Mouse (Mus musculus) cerebellum, adult 18-20 months (tissue): ENCODE measurements around the gene Appl1.
"Not testable (repeated sequence)": the region's sequence is repeated elsewhere in the genome, so short reads cannot be mapped to it uniquely, and the experiment has no call there.

Experiments used
- DNase-seq, 2 experiments: peaks; one replicate each; pipeline ENCODE4 v3.0.0; 2021

Gene Appl1

DNA sequence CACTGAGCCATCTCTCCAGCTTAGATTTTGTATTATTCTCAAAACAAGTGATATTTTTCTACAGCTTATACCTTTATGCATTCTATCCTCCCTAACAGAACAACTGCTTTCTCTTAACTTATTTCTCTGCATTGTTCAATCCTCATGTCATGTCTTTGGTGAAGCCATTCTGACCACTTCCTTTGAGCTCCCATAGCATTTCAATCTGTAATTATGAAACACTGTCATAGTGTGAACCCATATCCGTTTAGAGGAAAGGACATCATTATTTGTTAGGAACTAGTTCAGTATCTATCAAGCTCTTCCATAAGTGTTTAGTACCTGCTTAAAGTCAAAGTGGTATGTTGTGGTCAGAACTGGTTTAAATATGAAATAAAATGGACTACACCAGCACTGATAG lies 10.5 kb downstream of the Appl1 start:
- no peak for DNase-seq

DNA sequence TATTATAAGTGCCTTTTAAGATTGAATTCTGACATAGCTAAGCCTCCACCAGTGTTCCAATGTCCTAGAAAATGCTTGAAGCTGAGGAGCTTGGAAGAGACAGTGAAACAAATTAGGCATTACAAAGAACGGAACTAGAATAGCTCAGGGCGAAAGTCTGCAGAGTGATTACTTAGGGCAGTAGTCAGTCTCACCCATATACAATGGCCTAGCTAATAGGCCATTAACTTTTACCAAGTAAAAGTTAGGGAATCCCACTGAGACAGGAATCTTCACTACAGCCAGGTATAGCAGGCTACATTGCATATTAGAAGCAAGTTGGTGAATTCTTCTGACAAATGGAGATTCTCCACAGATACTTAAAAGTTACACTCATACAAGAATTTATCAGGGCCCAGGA lies 14.9 kb downstream of the Appl1 start:
- not testable (repeated sequence) for DNase-seq

DNA sequence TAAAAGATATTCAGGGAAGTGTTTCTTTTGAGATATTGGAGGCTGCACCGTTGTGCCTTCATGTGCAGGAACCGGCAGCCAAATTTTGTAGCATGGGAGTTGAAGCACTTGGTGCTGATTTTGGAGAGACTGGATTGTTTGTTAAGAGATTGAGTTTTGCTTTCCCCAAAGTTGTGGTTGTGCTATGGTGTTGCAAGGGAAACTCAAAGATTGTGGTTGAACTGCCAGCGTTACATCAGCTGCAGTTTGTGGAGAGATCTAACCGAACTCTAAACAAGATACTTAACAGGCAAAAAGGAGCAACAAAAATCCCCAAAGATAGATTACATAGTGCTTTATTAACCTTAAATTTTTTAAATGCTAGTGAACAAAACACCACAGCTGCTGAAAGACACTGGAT lies 35.5 kb downstream of the Appl1 start:
- no peak for DNase-seq

DNA sequence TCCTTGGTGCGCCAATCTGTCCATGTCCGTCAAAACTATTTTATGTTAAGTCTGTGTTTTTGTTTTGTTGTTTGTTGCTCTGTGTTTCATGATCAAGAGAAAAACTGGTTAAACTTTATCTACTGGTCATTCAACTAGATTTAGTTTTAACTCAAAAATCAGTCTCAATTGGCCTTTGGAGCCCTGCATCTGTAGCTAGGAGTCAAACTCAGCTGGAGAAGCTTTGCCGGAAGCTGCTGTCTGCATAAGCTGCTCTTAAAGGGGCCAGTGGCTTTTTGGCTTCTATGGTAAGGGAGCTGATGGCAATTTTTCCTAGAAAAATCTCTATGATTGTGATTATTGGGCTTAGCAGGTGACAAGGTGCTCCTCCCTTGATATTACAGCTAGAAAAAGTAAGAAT lies 36.1 kb downstream of the Appl1 start:
- no peak for DNase-seq

DNA sequence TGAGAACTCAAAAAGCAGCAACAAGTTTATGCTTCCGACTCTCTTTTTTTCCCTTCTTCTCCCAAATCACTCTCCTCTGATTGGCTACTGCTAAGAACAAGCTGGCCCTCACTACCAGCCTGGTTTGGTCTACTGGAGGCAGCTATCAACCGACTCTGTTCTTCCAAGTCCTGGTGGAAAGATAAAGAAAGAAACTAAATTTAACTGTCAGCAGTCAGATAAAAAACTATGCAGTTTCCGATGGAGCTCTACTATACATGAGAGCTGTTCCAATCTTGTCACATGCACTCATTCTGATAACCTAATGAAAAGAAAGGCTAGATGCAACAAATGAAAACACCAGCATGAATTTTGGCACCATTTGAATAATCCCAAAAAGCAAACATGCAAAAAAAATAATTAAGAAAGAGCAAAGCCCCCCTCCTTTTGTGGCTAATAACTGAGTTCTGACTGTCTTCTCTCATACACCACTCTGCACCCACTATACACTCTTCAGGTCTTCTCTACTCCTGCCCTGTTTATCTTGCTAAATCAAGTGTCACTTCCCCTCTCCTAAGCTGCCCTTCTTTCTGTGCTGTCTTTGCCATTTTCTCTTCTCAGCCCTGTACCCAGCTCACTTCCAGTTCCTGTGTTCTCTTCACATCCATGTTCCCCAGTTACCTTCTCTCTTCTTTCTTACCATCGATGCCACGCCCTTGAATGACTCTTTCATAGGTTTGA lies 47.2 kb downstream of the Appl1 start:
- no peak for DNase-seq

DNA sequence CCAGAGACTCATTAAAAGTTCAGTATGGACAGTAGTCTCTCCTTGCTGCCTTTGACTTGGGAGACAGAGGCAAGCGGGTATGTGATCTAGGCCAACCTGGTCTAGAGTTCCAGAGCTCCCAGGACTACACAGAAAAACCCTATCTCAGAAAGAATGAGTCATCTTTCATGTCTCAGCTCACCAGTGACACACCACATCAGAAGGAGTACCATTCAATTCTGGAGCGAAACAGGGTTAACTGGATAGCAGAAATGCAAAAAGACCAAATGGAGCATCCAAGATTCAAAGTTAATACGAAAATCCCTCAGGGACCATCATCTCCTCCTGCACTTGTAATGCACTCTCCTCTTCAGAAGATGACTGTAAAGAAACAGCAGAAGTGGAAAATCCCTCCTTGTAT lies 51.7 kb downstream of the Appl1 start:
- no peak for DNase-seq

DNA sequence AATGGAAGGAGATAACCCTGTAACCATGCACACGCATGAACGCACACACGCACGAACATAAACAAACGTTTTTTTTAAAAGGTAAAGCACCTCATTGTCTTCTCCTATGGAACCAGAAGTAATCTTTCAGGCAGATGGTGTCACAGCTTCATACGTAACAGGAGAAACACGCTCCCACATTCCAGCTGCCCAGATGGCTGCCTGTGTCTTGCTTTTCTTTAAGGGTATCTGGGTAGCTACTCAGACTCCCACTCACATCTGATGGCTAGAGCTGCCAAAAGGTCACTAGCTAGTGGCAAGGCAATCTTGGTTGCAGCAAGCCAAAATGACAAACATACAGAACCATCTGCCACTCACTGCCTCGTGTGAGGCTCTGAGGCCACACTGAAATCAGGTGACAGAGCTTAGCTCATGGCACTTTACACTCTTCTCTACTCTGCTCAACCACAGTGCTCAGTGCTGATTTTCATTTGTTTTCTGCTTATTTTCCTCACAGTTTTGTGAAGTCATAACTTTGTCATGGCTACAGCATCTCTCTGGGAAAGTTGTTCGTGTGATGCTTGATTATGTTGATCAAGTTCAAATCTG lies 57.3 kb downstream of the Appl1 start:
- no peak for DNase-seq

DNA sequence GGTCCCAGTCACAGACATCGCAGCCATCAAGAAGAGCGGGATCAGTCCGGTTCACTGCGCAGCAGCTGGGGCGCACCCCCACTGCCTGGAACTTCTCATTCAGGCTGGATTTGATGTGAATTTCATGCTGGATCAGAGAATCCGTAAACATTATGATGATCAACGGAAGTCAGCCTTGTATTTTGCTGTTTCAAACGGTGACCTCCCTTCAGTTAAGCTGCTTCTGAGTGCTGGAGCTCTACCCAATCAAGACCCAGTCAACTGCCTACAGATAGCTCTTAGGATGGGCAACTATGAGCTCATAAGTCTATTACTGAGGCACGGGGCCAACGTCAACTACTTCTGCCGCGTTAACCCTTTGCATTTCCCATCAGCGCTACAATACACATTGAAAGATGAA lies 59.2 kb downstream of the Appl1 start:
- no peak for DNase-seq

DNA sequence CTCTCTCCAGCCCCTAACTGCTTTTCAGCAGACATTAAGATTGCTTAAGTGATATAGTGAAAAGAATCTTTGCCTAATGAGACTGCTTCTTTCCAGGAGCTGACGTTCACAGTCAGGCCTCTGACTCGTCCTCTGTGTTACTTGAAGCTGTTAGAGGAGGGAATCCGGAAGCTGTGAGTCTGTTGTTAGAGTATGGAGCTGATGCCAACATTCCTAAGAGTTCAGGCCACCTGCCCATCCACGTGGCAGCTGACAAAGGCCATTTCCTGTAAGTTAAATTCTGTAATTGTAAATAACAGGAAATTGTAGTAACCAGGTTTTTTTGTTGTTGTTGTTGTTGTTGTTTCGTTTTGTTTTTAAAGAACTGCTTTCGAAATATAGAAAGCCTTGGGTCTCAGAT lies 59.8 kb downstream of the Appl1 start:
- DNase-seq, result no peak

DNA sequence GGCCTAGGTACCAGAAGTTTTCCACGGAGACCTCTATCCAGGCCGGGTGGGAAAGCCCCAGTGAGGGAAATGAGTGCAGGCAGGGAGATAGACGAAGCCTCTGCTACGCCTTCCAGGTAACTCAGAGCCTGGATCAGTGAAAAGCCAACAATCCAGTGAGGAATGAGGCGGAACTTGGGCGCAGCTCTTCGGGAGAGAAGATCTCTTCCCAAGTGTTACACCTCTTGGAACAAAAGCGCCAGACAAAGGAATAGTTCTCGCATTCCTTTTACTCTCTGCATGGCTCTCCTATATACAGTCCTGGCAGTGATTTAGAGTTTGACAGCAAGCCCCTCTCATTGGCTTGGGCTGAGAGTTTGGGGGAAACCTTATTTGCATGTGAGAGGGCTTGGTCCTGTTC lies 60.6 kb downstream of the Appl1 start:
- not testable (repeated sequence) for DNase-seq

DNA sequence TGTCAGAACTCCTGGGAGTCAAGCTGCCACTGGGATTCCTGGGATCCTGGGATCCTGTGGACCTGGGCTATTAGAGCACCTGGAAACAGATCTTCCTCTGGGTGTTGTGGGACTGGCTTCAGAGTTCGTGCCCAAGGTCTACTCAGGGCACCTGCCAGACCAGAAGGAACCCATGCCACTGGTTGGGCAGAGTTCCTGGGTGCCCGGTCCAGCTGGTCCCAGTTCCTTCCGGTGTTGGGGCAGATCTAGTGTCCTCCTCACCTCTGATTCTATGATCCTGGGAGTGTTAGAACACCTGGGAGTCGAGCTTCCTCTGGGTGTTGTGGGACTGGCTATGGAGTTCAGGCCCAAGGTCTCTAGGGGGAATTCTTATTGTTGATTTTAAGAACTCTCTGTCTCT lies 63.6 kb downstream of the Appl1 start:
- DNase-seq, result no peak

DNA sequence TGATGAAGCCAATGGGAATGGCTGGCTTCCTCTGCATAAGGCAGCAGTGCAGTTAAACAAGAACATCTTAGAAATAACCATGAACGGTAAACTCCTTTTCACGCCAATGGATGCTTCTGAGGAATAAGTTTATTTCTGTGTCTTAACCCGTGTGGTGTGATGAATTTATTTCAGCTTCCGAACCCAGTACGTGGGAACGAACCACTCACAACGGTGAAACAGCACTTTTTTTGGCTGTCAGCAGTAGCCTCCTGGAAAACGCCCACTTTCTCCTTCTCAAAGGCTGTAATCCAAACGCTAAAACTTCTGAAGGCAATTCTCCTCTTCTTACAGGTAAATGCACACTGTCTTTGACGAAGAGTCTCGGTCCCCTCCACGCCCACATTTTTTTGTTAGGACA lies 70.1 kb downstream of the Appl1 start:
- no peak for DNase-seq

DNA sequence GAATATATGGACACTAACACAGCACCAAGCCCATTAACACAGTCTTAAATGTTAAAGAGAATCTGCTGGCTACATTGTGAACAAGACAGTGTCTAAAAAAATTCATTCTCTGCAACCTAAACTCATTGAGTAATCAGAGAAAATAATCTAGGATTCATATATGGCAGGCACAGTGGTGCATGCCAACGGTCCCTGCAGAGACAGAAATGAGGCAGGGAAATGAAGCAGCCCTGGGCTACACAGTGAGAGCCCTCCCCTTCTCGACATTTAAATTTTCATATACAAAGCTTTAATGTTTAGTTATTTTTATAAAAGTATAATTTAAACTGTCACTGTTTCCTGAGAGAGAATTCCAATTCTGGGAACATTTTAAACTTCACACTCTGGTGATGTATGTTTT lies 71.5 kb downstream of the Appl1 start:
- DNase-seq, result no peak

DNA sequence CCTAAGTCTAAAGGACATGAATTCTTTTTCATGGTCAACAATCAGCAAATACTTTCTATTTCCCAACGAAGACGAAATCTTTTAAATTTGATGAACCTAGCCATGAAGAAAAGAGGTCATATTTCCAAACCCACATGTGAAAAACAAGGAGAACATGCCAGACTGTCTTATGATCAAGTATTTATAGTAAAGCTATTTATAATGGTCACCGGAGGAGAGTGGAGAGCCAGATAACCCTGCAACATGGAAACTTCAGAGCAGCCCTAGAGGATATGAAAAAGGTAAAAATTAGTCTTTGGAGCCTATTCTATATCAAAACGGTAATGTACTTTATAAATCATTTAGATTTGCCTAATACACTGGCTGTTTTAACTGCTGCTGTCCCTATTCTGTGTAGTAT lies 76.6 kb downstream of the Appl1 start, which contains the start of gene Asb14:
Gene Asb14, plus strand, starts transcription at position 166 of the 400 bp plus-strand sequence.
- DNase-seq, result no peak

DNA sequence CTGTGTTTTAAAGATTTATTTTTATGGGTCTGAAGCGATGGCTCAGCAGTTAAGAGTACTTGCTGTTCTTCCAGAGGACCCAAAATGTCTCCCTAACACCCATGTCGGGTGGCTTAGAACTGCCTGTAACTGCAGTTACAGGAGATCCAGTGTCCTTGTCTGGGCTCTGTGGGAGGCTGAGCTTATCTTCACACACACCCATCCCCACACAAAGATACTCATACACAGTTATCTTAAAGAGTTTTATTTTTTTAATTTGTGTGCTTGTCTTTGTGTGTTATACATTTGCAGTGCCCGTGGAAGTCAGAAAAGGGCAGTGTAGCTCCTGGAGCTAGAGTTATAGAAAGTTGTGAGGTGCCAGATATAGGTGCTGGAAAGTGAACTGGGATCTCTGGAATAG lies 80.3 kb downstream of the Appl1 start:
- DNase-seq, result no peak

DNA sequence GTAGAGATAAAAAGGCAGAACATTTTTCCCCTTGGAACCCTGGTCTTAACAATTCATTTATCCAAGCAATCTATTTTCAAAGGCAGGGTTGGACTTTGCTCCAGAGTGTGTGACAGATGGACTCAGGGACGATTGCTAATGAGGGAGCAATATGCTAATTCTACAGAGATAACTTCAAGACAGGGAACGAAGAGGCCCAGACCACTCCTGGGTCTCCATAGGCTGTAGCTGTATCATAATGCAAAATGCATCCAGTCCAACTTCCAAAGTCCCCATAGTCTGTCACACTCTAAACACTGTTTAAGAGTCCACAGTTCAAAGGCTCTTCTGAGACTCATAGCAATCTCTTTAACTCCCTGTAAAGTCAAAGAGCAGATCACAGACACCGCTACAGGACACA lies 83.8 kb downstream of the Appl1 start:
- no peak for DNase-seq

DNA sequence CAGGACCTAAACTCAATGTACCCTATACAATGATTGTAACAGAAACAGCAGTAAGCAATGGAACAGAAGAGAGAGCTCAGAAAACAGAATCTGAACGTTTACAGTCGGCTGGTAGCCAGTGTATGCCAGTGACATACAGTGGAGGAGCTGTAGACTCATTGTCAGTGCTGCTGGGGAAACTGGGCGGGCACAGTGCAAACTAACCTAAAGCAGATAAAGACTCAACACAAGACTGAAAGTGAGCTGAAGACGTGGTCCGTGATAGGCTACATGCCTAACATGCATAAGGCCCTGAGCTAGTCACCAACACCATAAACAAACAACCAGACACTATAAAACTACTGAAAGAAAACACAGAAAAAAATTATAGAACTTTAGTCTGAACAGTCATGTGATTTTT lies 89.3 kb downstream of the Appl1 start:
- DNase-seq, result no peak

DNA sequence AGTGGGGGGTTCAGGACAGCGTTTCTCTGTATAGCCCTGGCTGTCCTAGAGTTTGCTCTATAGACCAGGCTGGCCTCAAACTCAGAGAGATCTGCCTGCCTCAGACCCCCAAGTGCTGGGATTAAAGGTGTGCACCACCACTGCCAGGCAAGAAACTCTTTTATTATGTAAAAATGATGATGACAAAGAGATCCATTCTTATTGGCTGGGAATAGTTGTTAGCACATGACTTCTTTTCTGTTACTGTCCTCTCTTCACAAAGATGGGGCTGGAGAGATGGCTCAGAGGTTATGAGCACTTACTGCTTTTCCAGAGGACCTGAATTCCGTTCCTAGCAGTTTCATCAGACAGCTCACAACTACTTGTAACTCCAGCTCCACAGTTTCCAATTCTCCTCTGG lies 91.1 kb downstream of the Appl1 start:
- no peak for DNase-seq

DNA sequence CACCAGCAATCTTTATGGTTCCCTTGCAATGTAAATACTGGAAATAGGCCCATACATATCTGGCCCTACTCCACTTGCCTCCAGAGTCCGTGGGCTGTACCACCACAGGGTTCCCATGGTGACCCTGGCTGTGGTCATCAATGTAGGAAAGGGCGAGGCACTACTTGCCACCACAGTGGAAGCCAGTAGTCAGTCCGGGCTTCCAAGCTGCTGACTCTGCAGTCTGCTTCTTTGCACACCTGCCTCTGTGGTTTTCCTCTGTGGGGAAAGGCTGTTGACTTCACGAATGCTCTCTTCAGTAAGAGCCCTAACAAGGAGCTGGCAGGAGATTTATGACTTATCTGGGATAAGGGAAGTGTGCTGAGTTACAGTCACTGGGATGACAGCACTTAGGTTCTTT lies 92.3 kb downstream of the Appl1 start:
- no peak for DNase-seq
